Mouse (Mus musculus) forebrain, postnatal 0 days (tissue): Measurements from ENCODE around the gene Ncan. TPM values are rescaled to one million over a fixed set of nuclear protein-coding genes. Genes with fewer than 3 reads are reported as not detected.

Source experiments
- ATAC-seq: fragments of 200-750 bp; cut with Nextera tagmentation; 2 replicates; pipeline ENCODE4 v1.8.0; 2017; ENCODE audit warnings: mild to moderate bottlenecking, moderate library complexity
- DNase-seq: peaks from one replicate; pipeline ENCODE4 v3.0.0-alpha.2; 2015
- H3K27ac ChIP-seq: fragments of 300-500 bp; sonication (generic); 2 replicates; pipeline ENCODE4 v1.5.1; 2014; ENCODE audit warnings: low read depth, mild to moderate bottlenecking, antibody characterized with exemption, low read length, moderate library complexity, mixed read lengths
- H3K27me3 ChIP-seq: fragments of 300-500 bp; sonication (generic); 2 replicates; pipeline ENCODE4 v1.6.1; 2014; ENCODE audit warnings: mild to moderate bottlenecking, low read length, mixed read lengths; ENCODE audit not compliant: insufficient read depth
- H3K36me3 ChIP-seq: fragments of 300-500 bp; sonication (generic); 2 replicates; pipeline ENCODE4 v1.6.1; 2014; ENCODE audit warnings: mild to moderate bottlenecking, moderate library complexity; ENCODE audit not compliant: insufficient read depth
- H3K4me1 ChIP-seq: fragments of 300-500 bp; sonication (generic); 2 replicates; pipeline ENCODE4 v1.6.1; 2014; ENCODE audit warnings: antibody characterized with exemption; ENCODE audit not compliant: insufficient read depth
- H3K4me2 ChIP-seq: fragments of 300-500 bp; sonication (generic); 2 replicates; pipeline ENCODE4 v1.6.1; 2014; ENCODE audit warnings: low read depth, mild to moderate bottlenecking, moderate library complexity
- H3K4me3 ChIP-seq: fragments of 300-500 bp; sonication (generic); 2 replicates; pipeline ENCODE4 v1.5.1; 2014; ENCODE audit warnings: low read depth, low read length, mixed read lengths
- H3K9ac ChIP-seq: fragments of 300-500 bp; sonication (generic); 2 replicates; pipeline ENCODE4 v1.6.1; 2014; ENCODE audit warnings: mild to moderate bottlenecking
- H3K9me3 ChIP-seq: fragments of 300-500 bp; sonication (generic); 2 replicates; pipeline ENCODE4 v1.6.1; 2016; ENCODE audit warnings: low read length
- CTCF ChIP-seq: sonication (generic); IDR thresholded peaks from 2 replicates; pipeline ENCODE4 v1.5.1; 2016; ENCODE audit warnings: antibody characterized with exemption, control low read depth, low read depth
- WGBS: fragments of 180-500 bp; shearing (Covaris S2); extraction: QIAGEN DNeasy Blood & Tissue Kit; methylation state at CpG from one replicate; pipeline ENCODE4 v1.1.7; 2014; 5-methylcytosine and 5-hydroxymethylcytosine counted together
- microRNA-seq, 2 experiments: library from miRNA; unstranded; fragments of <30 nt; microRNA quantifications; one replicate each; pipeline ENCODE4; 2016
- polyA plus RNA-seq: library from polyadenylated mRNA; unstranded; fragments of >200 nt; fragmentation: Nextera tagmentation; extraction: Ambion mirVana; gene quantifications from 2 replicates; pipeline ENCODE4 v1.2.1, GENCODE M21; 2015
- total RNA-seq: library from RNA; depleted of rRNA; stranded (reverse); fragments of >200 nt; gene quantifications from 2 replicates; pipeline ENCODE4 v1.2.3, GENCODE M21; 2014; rRNA removed

Gene Ncan
- total and polyA plus RNA-seq, 2 experiments from 2014 or later: 209 to 372 TPM

GRCm38 (mm10) chr8:70049662-70050061 is 71.0 kb downstream of the Ncan start:
- Histone ChIP-seq H3K9me3 (no peaks in the 10 kb centered on the region), H3K27me3 (no peaks in the 10 kb centered on the region), H3K27ac (no peak overlapping the region), H3K4me1 (no peaks in the 10 kb centered on the region), H3K36me3 (peaks cover 63% of the 10 kb centered on the region), H3K4me3 (no peak overlapping the region), H3K4me2 (no peak overlapping the region), H3K9ac (no peak overlapping the region)
- ATAC-seq (no peak), DNase-seq (no peak)
- no peak for TF ChIP-seq CTCF

- Histone ChIP-seq H3K9ac (peak overlapping the region; percentile 99; the same call in 1 of the 2 replicates), H3K4me3 (peak overlapping the region; percentile 85; the same call in 1 of the 2 replicates), H3K36me3 (peaks cover 14% of the 10 kb centered on the region), H3K9me3 (no peaks in the 10 kb centered on the region), H3K4me1 (peaks cover 27% of the 10 kb centered on the region), H3K27me3 (no peaks in the 10 kb centered on the region), H3K4me2 (peak overlapping the region; percentile 84), H3K27ac (no peak overlapping the region)
- 90% methylated on average over 5 of the region's 5 CpGs for WGBS
- ATAC-seq: no peak
- TF ChIP-seq CTCF: no peak
- no peak for DNase-seq
Observed at GRCm38 (mm10) chr8:70043996-70044395, 76.7 kb downstream of the Ncan start.

Small RNA genes lying within 50 kb of the gene (microRNA-seq; reads per million reads assigned to microRNA genes)
- 2.3 to 5.4 reads per million in 2 experiments for gene Mir7066

Other genes with a start within 250 kb of the Ncan start
- gene Cilp2, start 233.2 kb downstream of the Ncan start, total RNA-seq: 13.5 and 13.8 TPM in 2 replicates
- 9.5 and 10.1 TPM in 2 replicates for gene Cilp2, start 233.2 kb downstream of the Ncan start, polyA plus RNA-seq
- gene Tssk6, start 218.7 kb downstream of the Ncan start, total RNA-seq: 0.95 TPM in 1 of 2 replicates, not detected in the other
- gene Tssk6, start 218.7 kb downstream of the Ncan start, polyA plus RNA-seq: 2.9 and 4.1 TPM in 2 replicates
- gene Ndufa13, start 218.3 kb downstream of the Ncan start, total RNA-seq: 90.7 and 130 TPM in 2 replicates
- gene Ndufa13, start 218.3 kb downstream of the Ncan start, polyA plus RNA-seq: 209 and 263 TPM in 2 replicates
- 8.9 and 15.0 TPM in 2 replicates for gene Yjefn3, start 218.2 kb downstream of the Ncan start, total RNA-seq
- 15.3 and 16.5 TPM in 2 replicates for gene Yjefn3, start 218.2 kb downstream of the Ncan start, polyA plus RNA-seq
- gene Gatad2a, start 124.5 kb downstream of the Ncan start, total RNA-seq: 22.9 and 27.8 TPM in 2 replicates
- gene Gatad2a, start 124.5 kb downstream of the Ncan start, polyA plus RNA-seq: 21.7 and 24.9 TPM in 2 replicates
- gene Mau2, start 78.1 kb downstream of the Ncan start, total RNA-seq: 137 and 142 TPM in 2 replicates
- gene Mau2, start 78.1 kb downstream of the Ncan start, polyA plus RNA-seq: 46.6 and 56.2 TPM in 2 replicates
- gene Sugp1, start 78.1 kb downstream of the Ncan start, total RNA-seq: 19.9 and 20.9 TPM in 2 replicates
- 41.8 and 46.1 TPM in 2 replicates for gene Sugp1, start 78.1 kb downstream of the Ncan start, polyA plus RNA-seq
- gene Tm6sf2, start 47.9 kb downstream of the Ncan start, total RNA-seq: 0.92 and 3.0 TPM in 2 replicates
- gene Tm6sf2, start 47.9 kb downstream of the Ncan start, polyA plus RNA-seq: 0.18 and 0.56 TPM in 2 replicates
- 0.31 and 0.48 TPM in 2 replicates for gene Hapln4, start 37.4 kb downstream of the Ncan start, total RNA-seq
- 0.53 and 0.71 TPM in 2 replicates for gene Hapln4, start 37.4 kb downstream of the Ncan start, polyA plus RNA-seq
- gene Nr2c2ap, start 10.5 kb upstream of the Ncan start, total RNA-seq: 6.6 and 7.2 TPM in 2 replicates
- 55.9 and 58.0 TPM in 2 replicates for gene Nr2c2ap, start 10.5 kb upstream of the Ncan start, polyA plus RNA-seq
- gene Rfxank, start 18.3 kb upstream of the Ncan start, total RNA-seq: 8.5 and 10.2 TPM in 2 replicates
- 6.0 and 7.9 TPM in 2 replicates for gene Rfxank, start 18.3 kb upstream of the Ncan start, polyA plus RNA-seq
- gene Borcs8, start 18.6 kb upstream of the Ncan start, total RNA-seq: 59.3 and 74.9 TPM in 2 replicates
- 56.5 and 64.4 TPM in 2 replicates for gene Borcs8, start 18.6 kb upstream of the Ncan start, polyA plus RNA-seq
- gene Mef2b, start 18.8 kb upstream of the Ncan start, total RNA-seq: 0.90 TPM in 1 of 2 replicates, not detected in the other
- gene Mef2b, start 18.8 kb upstream of the Ncan start, polyA plus RNA-seq: 1.3 and 1.7 TPM in 2 replicates
- 60.7 and 74.9 TPM in 2 replicates for gene Tmem161a, start 51.5 kb upstream of the Ncan start, total RNA-seq
- gene Tmem161a, start 51.5 kb upstream of the Ncan start, polyA plus RNA-seq: 43.3 and 52.7 TPM in 2 replicates
- 11.7 and 12.0 TPM in 2 replicates for gene Slc25a42, start 91.4 kb upstream of the Ncan start, total RNA-seq
- 4.6 and 6.2 TPM in 2 replicates for gene Slc25a42, start 91.4 kb upstream of the Ncan start, polyA plus RNA-seq
- gene Sugp2, start 113.4 kb upstream of the Ncan start, total RNA-seq: 119 and 129 TPM in 2 replicates
- gene Sugp2, start 113.4 kb upstream of the Ncan start, polyA plus RNA-seq: 50.9 and 65.0 TPM in 2 replicates
- gene Armc6, start 113.6 kb upstream of the Ncan start, total RNA-seq: 108 and 136 TPM in 2 replicates
- 119 and 122 TPM in 2 replicates for gene Armc6, start 113.6 kb upstream of the Ncan start, polyA plus RNA-seq
- 27.2 and 34.7 TPM in 2 replicates for gene Homer3, start 162.0 kb upstream of the Ncan start, total RNA-seq
- gene Homer3, start 162.0 kb upstream of the Ncan start, polyA plus RNA-seq: 20.2 and 23.9 TPM in 2 replicates
- 46.6 and 49.3 TPM in 2 replicates for gene Ddx49, start 181.6 kb upstream of the Ncan start, total RNA-seq
- gene Ddx49, start 181.6 kb upstream of the Ncan start, polyA plus RNA-seq: 49.3 and 54.9 TPM in 2 replicates
- gene Cope, start 181.6 kb upstream of the Ncan start, total RNA-seq: 86.6 and 110 TPM in 2 replicates
- gene Cope, start 181.6 kb upstream of the Ncan start, polyA plus RNA-seq: 259 and 296 TPM in 2 replicates
- 52.5 and 58.4 TPM in 2 replicates for gene Cers1, start 194.9 kb upstream of the Ncan start, total RNA-seq
- gene Cers1, start 194.9 kb upstream of the Ncan start, polyA plus RNA-seq: 37.8 and 45.3 TPM in 2 replicates
- gene Gdf1, start 208.9 kb upstream of the Ncan start, total RNA-seq: 8.1 and 9.3 TPM in 2 replicates
- 6.2 and 8.0 TPM in 2 replicates for gene Gdf1, start 208.9 kb upstream of the Ncan start, polyA plus RNA-seq
- 28.1 and 38.7 TPM in 2 replicates for gene Upf1, start 232.4 kb upstream of the Ncan start, total RNA-seq
- 7.1 and 9.0 TPM in 2 replicates for gene Upf1, start 232.4 kb upstream of the Ncan start, polyA plus RNA-seq